Mouse (Mus musculus) Patski (cell line): ENCODE data around the gene Rubcn. TPM values are rescaled to one million over a fixed set of nuclear protein-coding genes. Genes with fewer than 3 reads are reported as not detected.

Experiments used
- ATAC-seq: fragments of 100-300 bp; one replicate; pipeline ENCODE4 v1.8.0; 2021
- CTCF ChIA-PET: fragments of 350-600 bp; sonication (Branson Sonifier 250); formaldehyde crosslinking; loops from one replicate; lab custom pipeline; 2022; ENCODE audit warnings: inconsistent platforms; lab: Charles Lee
- POLR2A ChIA-PET: fragments of 350-600 bp; sonication (Branson Sonifier 250); formaldehyde crosslinking; loops from one replicate; lab custom pipeline; 2022; ENCODE audit warnings: antibody characterized with exemption, inconsistent platforms; lab: Charles Lee
- DNase-seq: peaks from one replicate; pipeline ENCODE4 v3.0.0-alpha.2; 2011; ENCODE audit warnings: low read depth, low spot score
- H3K27me3 ChIP-seq: fragments of 371-371 bp; one replicate; pipeline ENCODE4 v1.5.1; 2021
- CTCF ChIP-seq: fragments of 100-300 bp; IDR thresholded peaks from one replicate; pipeline ENCODE4 v1.5.1; 2021
- in situ Hi-C: fragments of 300-500 bp; cut with MboI; formaldehyde crosslinking; loops from 3 replicates; pipeline ENCODE4 v1.11.1; 2018; ENCODE audit warnings: low pct_unique_long_range_greater_than_20kb, mixed read lengths
- polyA plus RNA-seq: library from polyadenylated mRNA; unstranded; gene quantifications from one replicate; pipeline ENCODE4 v1.2.3, GENCODE M21; 2021

The Rubcn gene
- polyA plus RNA-seq, 1 experiment from 2014 or later = 39.2 TPM

DNA sequence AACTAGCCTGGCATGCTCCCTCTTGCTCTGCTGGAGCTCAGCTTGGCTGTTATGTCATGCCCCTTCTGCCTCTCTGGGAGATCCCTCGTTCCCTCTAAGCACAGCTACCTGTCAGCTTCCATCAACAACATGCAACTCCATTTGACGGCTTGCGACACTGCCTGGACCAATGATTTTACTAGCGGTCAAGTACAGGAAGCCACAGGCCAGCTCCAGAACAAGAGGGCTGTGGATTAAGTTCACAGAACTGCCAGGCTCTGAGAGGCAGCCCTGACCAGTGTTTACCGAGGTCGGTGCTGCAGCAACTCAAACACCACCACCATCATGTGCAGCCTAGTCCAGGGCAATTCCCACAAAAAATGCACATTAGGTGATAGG is 55.1 kb downstream of the Rubcn start:
- ChIA-PET POLR2A (interaction anchor here (0.7 kb wide), 1 partner anchor 156 kb away, joined by 3 read pairs; no protein-coding TSS in a partner anchor), CTCF (no interaction called here)
- TF ChIP-seq CTCF = no peak
- ATAC-seq (no peak), DNase-seq (no peak)
- in situ Hi-C loops = no loop called here
- H3K27me3 ChIP-seq = no peaks in the 10 kb centered on the region

- no peaks in the 10 kb centered on the region for H3K27me3 ChIP-seq
- ChIA-PET CTCF (no interaction called here), POLR2A (no interaction called here)
- ATAC-seq (no peak), DNase-seq (no peak)
- in situ Hi-C loops = no loop called here
- TF ChIP-seq CTCF = no peak
Observed at GRCm38 (mm10) chr16:32821772-32822449, 55.7 kb downstream of the Rubcn start.

- TF ChIP-seq CTCF = no peak
- no peaks in the 10 kb centered on the region for H3K27me3 ChIP-seq
- ATAC-seq (no peak), DNase-seq (no peak)
- CTCF ChIA-PET = no interaction called here
- in situ Hi-C loops = loop anchor here (5.0 to 10.0 kb wide), 3 partner anchors 64 to 336 kb away; no protein-coding TSS in a partner anchor
- POLR2A ChIA-PET = no interaction called here
Observed at GRCm38 (mm10) chr16:32818441-32818840, 59.1 kb downstream of the Rubcn start.

DNA sequence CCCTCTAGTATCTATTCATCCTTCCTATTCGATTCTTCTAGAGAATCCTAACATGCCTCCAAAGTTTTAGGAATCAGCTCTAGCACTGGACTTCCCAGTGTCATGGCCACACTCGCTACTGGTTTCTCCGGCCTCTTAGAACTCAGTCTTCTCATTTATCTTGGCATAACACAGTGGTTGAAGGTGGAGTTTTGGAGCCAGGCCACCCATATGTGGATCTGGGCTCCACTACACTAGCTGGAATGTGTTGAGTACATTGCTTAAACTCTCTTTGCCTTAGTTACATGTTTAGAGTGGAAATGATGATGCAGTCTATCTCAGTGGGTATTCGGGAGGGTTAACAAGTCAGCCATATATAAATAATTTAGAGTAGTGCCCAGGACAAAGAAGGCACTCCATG is 59.5 kb downstream of the Rubcn start:
- DNase-seq = no peak
- POLR2A ChIA-PET = interaction anchor here (0.6 kb wide), 1 partner anchor 1619 kb away, joined by 4 read pairs; no protein-coding TSS in a partner anchor
- no peaks in the 10 kb centered on the region for H3K27me3 ChIP-seq
- TF ChIP-seq CTCF = no peak
- no peak for ATAC-seq
- CTCF ChIA-PET = no interaction called here
- in situ Hi-C loops = loop anchor here (5.0 to 10.0 kb wide), 3 partner anchors 64 to 337 kb away; no protein-coding TSS in a partner anchor

GRCm38 (mm10) chr16:32815160-32815605 is 62.4 kb downstream of the Rubcn start:
- no peak for TF ChIP-seq CTCF
- in situ Hi-C loops = loop anchor here (5.0 to 10.0 kb wide), 3 partner anchors 67 to 340 kb away; no protein-coding TSS in a partner anchor
- no peaks in the 10 kb centered on the region for H3K27me3 ChIP-seq
- ChIA-PET CTCF (interaction anchor here (2.6 kb wide), 1 partner anchor 117 kb away, joined by 12 read pairs; no protein-coding TSS in a partner anchor), POLR2A (interaction anchor here (0.5 to 0.7 kb wide), 2 partner anchors 101 to 175 kb away, joined by 3 to 7 read pairs; no protein-coding TSS in a partner anchor)
- DNase-seq (no peak), ATAC-seq (no peak)

DNA sequence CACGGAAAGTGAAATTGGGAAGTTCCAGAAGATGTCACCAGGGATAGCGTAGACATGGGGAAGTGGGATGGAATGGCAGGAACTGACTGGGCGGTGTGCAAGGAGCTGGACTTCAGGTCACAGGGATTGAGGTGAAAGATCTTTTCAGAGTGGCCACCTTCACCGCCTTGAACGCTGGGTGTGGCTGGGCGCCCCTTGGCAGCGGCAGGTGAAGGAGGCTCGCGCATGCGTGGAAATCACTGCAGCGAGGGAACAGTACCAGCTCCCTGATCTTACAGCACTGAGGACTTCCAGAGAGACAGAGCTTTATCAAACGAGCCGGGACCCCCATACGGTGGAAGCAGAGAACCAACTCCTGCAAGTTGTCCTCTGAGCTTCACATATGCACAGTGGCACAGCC is 63.0 kb downstream of the Rubcn start:
- CTCF ChIA-PET = interaction anchor here (2.6 kb wide), 1 partner anchor 117 kb away, joined by 12 read pairs; no protein-coding TSS in a partner anchor
- DNase-seq (no peak), ATAC-seq (no peak)
- TF ChIP-seq CTCF = no peak
- in situ Hi-C loops = loop anchor here (5.0 to 10.0 kb wide), 3 partner anchors 117 to 340 kb away; no protein-coding TSS in a partner anchor
- H3K27me3 ChIP-seq = no peaks in the 10 kb centered on the region
- POLR2A ChIA-PET = interaction anchor here (1.2 kb wide), 1 partner anchor 65 kb away, joined by 3 read pairs; no protein-coding TSS in a partner anchor

DNA sequence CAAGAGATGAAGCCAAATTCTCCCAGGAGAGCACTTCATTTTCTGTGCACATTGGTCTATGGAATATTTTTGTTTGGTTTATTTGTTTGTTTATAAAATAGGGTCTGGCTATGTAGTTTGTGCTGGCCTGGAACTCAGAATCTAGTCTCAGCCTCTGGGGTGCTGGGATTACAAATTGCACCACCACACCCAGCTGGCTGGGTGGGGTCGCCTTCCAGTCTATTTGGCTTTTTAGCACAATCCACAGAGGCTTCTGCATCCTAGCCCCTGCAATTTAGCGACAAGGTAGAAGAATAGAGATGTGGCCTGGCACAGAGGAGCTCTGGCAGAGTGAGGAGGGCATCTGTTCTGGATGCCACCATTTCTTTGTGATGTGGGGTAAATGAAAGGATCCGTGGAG is 63.8 kb downstream of the Rubcn start:
- POLR2A ChIA-PET = interaction anchor here (1.2 kb wide), 1 partner anchor 66 kb away, joined by 3 read pairs; no protein-coding TSS in a partner anchor
- TF ChIP-seq CTCF = no peak
- ATAC-seq (no peak), DNase-seq (no peak)
- no peaks in the 10 kb centered on the region for H3K27me3 ChIP-seq
- in situ Hi-C loops = loop anchor here (5.0 to 10.0 kb wide), 3 partner anchors 116 to 341 kb away; no protein-coding TSS in a partner anchor
- CTCF ChIA-PET = interaction anchor here (2.6 kb wide), 1 partner anchor 116 kb away, joined by 12 read pairs; no protein-coding TSS in a partner anchor

- CTCF ChIA-PET = interaction anchor here (2.6 kb wide), 1 partner anchor 115 kb away, joined by 12 read pairs; no protein-coding TSS in a partner anchor
- ATAC-seq (no peak), DNase-seq (no peak)
- in situ Hi-C loops = loop anchor here (5.0 to 10.0 kb wide), 3 partner anchors 116 to 341 kb away; no protein-coding TSS in a partner anchor
- H3K27me3 ChIP-seq = no peaks in the 10 kb centered on the region
- POLR2A ChIA-PET = interaction anchor here (1.2 kb wide), 1 partner anchor 66 kb away, joined by 3 read pairs; no protein-coding TSS in a partner anchor
- no peak for TF ChIP-seq CTCF
Observed at GRCm38 (mm10) chr16:32813362-32813761, 64.2 kb downstream of the Rubcn start.

DNA sequence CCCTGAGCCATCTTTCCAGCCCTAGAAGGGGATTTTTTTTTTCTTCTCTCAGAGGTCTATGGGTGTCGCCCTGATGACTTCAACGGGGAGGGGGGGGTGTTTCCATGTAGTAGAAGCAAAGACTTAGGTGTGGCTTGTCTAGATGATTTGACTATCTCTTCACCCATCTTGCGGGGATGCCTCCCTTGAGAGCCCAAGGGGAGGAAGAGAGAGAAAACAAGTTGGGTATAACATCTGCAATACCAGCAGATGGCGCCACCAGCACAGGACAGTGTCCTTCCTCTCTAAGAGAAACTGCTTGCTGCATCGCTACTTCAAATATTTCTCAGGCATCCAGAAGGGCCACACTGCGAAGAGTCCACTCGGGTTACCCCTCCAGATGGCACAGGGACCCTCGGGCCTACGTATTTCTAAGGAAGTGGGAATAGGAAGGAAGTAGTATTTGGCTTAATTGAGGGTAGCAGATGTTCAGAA is 64.6 kb downstream of the Rubcn start:
- DNase-seq (no peak), ATAC-seq (no peak)
- POLR2A ChIA-PET = no interaction called here
- H3K27me3 ChIP-seq = no peaks in the 10 kb centered on the region
- peak; percentile 89 for TF ChIP-seq CTCF
- in situ Hi-C loops = loop anchor here (5.0 to 10.0 kb wide), 3 partner anchors 116 to 342 kb away; no protein-coding TSS in a partner anchor
- CTCF ChIA-PET = interaction anchor here (1.5 kb wide), 1 partner anchor 116 kb away, joined by 8 read pairs; no protein-coding TSS in a partner anchor

DNA sequence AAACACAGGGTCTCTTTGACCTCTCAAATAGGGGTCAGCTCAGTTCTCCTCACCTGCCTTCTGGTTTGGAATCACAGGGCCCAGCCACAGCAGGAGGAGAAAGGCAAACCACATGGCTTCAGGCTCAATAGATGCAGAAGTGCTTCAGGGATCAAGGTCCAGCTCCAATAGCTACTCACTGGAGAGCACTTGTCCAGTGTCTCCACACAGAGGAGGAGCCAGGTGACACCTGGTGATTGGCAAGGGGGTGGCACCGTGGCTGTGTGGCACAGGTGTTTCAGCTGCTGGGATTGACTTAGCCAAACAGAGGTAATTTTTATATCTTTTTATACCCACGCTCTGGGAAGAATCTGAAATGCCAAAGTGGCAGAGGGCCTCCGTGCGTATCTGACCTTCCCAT is 67.2 kb downstream of the Rubcn start, which contains the start of gene Smbd1:
Gene Smbd1, minus strand, starts transcription at position 157 of the 400 bp plus-strand sequence.
- CTCF ChIA-PET = no interaction called here
- in situ Hi-C loops = loop anchor here (5.0 to 10.0 kb wide), 3 partner anchors 113 to 344 kb away; no protein-coding TSS in a partner anchor
- no peaks in the 10 kb centered on the region for H3K27me3 ChIP-seq
- ATAC-seq (no peak), DNase-seq (no peak)
- POLR2A ChIA-PET = interaction anchor here (0.6 kb wide), 1 partner anchor 235 kb away, joined by 6 read pairs; no protein-coding TSS in a partner anchor
- no peak for TF ChIP-seq CTCF
